Mouse (Mus musculus) limb, embryonic 14.5 days (tissue): Measurements from ENCODE around the gene Mrps17. TPM values are rescaled to one million over a fixed set of nuclear protein-coding genes. Genes with fewer than 3 reads are reported as not detected.

ENCODE experiments used
- ATAC-seq: fragments of 200-750 bp; cut with Nextera tagmentation; 2 replicates; pipeline ENCODE4 v1.8.0; 2017; ENCODE audit warnings: low read depth, moderate number of reproducible peaks, moderate TSS enrichment; ENCODE audit not compliant: low FRiP score
- DNase-seq: peaks from one replicate; pipeline ENCODE4 v3.0.0-alpha.2; 2015; ENCODE audit warnings: low spot score
- H3K27ac ChIP-seq: fragments of 300-500 bp; sonication (generic); replicated peaks from 2 replicates; pipeline ENCODE4 v1.5.1; 2014; ENCODE audit warnings: low read depth, mild to moderate bottlenecking, low read length, moderate library complexity, mixed read lengths
- H3K27me3 ChIP-seq: fragments of 300-500 bp; sonication (generic); 2 replicates; pipeline ENCODE4 v1.6.1; 2014; ENCODE audit warnings: low read length, mixed read lengths; ENCODE audit not compliant: control insufficient read depth, insufficient read depth
- H3K36me3 ChIP-seq: fragments of 300-500 bp; sonication (generic); 2 replicates; pipeline ENCODE4 v1.6.1; 2014; ENCODE audit warnings: mild to moderate bottlenecking, low read length, moderate library complexity, mixed read lengths; ENCODE audit not compliant: control insufficient read depth, insufficient read depth
- H3K4me1 ChIP-seq: fragments of 300-500 bp; sonication (generic); 2 replicates; pipeline ENCODE4 v1.6.1; 2014; ENCODE audit warnings: antibody characterized with exemption, low read length, mixed read lengths; ENCODE audit not compliant: control insufficient read depth, insufficient read depth
- H3K4me2 ChIP-seq: fragments of 300-500 bp; sonication (generic); replicated peaks from 2 replicates; pipeline ENCODE4 v1.6.1; 2014; ENCODE audit warnings: low read depth, mild to moderate bottlenecking, low read length, moderate library complexity; ENCODE audit not compliant: severe bottlenecking
- H3K4me3 ChIP-seq: fragments of 300-500 bp; sonication (generic); replicated peaks from 2 replicates; pipeline ENCODE4 v1.5.1; 2014; ENCODE audit warnings: low read length
- H3K9ac ChIP-seq: fragments of 300-500 bp; sonication (generic); 2 replicates; pipeline ENCODE4 v1.6.1; 2014; ENCODE audit warnings: mild to moderate bottlenecking, low read depth, low read length, moderate library complexity; ENCODE audit not compliant: severe bottlenecking
- H3K9me3 ChIP-seq: fragments of 300-500 bp; sonication (generic); 2 replicates; pipeline ENCODE4 v1.6.1; 2016; ENCODE audit warnings: low read length; ENCODE audit not compliant: control insufficient read depth
- POLR2A ChIP-seq: fragments of 200-500 bp; IDR thresholded peaks from 2 replicates; pipeline ENCODE4 v1.8.0; 2012; ENCODE audit warnings: inconsistent platforms, mild to moderate bottlenecking, moderate library complexity, borderline replicate concordance; ENCODE audit not compliant: insufficient read depth, insufficient read length; ENCODE audit errors: extremely low read depth
- WGBS: fragments of 180-500 bp; shearing (Covaris S2); extraction: QIAGEN DNeasy Blood & Tissue Kit; methylation state at CpG from one replicate; pipeline ENCODE4 v1.1.7; 2014; 5-methylcytosine and 5-hydroxymethylcytosine counted together
- polyA plus RNA-seq, 2 experiments: library from polyadenylated mRNA; depleted of rRNA in 1 of 2; stranded (reverse) in 1 of 2; unstranded in 1 of 2; fragments of >200 nt; fragmentation: Nextera tagmentation in 1 of 2; extraction: Ambion mirVana in 1 of 2; gene quantifications; 2 replicates each; pipeline versions ENCODE4 v1.2.1 to v1.2.3; 2012 to 2014

Gene Mrps17
- polyA plus RNA-seq, 2 experiments = 133 to 201 TPM

DNA sequence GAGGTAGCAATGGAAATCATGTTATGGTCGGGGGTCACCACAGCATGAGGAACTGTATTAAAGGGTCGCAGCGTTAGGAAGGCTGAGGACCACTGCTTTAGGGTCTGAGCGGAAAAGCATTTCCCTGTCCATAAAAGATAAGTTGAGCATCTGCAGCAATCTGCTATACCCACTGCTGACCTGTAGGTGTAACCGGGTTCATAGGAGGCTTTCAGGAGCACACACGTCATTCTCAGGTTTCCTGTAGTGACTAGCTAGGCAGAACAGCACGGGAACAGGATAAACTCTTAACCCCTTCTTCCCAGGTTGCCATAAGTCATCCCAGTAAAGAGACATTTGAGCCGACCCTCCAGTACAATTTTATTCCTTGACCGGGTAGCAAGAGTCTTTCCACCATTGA, 1.7 kb downstream of the Mrps17 start:
- H3K27ac ChIP-seq = no peak overlapping the region
- H3K9me3 ChIP-seq = no peaks in the 10 kb centered on the region
- DNase-seq (no peak), ATAC-seq (no peak)
- no peaks in the 10 kb centered on the region; the same call in 1 of the 2 replicates for H3K4me1 ChIP-seq
- no peak overlapping the region for H3K4me2 ChIP-seq
- peaks cover 35% of the 10 kb centered on the region for H3K36me3 ChIP-seq
- no peak overlapping the region for H3K9ac ChIP-seq
- no peaks in the 10 kb centered on the region for H3K27me3 ChIP-seq
- 73% methylated on average over 9 of the region's 9 CpGs for WGBS
- H3K4me3 ChIP-seq = no peak overlapping the region
- no peak for TF ChIP-seq POLR2A

DNA sequence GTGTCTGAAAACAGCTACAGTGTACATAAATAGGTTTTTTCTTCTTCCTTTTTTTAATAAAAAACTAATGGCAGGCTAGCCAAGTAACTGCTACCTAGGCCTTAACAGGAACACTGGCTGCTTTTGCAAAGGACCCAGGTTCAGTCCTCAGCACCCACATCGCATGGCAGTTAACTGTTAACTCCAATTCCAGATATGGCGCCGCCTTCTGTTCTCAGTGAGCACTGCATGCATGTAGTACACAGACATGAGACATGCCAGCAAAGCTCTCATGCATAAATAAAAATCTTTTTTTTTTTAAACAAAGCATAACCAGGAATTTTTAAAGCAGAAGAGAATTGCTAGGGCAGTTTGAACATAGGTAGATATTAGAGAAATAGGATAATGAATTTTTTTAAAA, 4.9 kb downstream of the Mrps17 start:
- 85% methylated on average over 3 of the region's 3 CpGs for WGBS

DNA sequence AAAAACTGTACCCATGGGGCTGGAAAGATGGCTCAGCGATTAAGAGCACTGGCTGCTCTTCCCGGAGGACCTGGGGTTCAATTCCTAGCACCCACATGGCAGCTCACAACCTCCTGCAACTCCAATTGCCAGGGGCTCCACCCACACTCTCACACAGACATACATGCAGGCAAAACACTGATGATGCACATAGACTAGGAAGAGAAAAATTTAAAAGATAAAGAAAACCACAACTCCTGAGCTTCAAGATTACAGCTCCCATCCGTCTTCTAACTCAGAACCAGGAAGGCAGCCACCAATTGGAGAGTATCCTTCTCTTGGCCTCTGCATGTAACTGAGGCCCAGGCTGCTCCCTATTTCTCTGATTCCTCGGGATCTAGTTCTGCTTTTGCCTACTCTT, 9.0 kb downstream of the Mrps17 start:
- no peaks in the 10 kb centered on the region for H3K9me3 ChIP-seq
- peaks cover 2% of the 10 kb centered on the region; the same call in 1 of the 2 replicates for H3K4me1 ChIP-seq
- DNase-seq = no peak
- peak overlapping the region; percentile 48 for H3K4me2 ChIP-seq
- ATAC-seq = no peak
- no peaks in the 10 kb centered on the region for H3K27me3 ChIP-seq
- peak overlapping the region; percentile 98 for H3K9ac ChIP-seq
- H3K27ac ChIP-seq = no peak overlapping the region
- 0 out of 2 replicates have a peak, but pooled peaks cover 9% of the 10 kb centered on the region for H3K36me3 ChIP-seq
- 46% methylated on average over 4 of the region's 4 CpGs for WGBS
- peak overlapping the region; percentile 88 for H3K4me3 ChIP-seq
- no peak for TF ChIP-seq POLR2A

More for the DNA sequence above, 4.9 kb downstream of the Mrps17 start:
- Histone ChIP-seq H3K9ac (no peak overlapping the region), H3K27ac (no peak overlapping the region), H3K36me3 (peaks cover 35% of the 10 kb centered on the region), H3K9me3 (no peaks in the 10 kb centered on the region), H3K4me2 (no peak overlapping the region), H3K27me3 (no peaks in the 10 kb centered on the region), H3K4me1 (no peaks in the 10 kb centered on the region; the same call in 1 of the 2 replicates), H3K4me3 (no peak overlapping the region)
- DNase-seq (no peak), ATAC-seq (no peak)
- no peak for TF ChIP-seq POLR2A

DNA sequence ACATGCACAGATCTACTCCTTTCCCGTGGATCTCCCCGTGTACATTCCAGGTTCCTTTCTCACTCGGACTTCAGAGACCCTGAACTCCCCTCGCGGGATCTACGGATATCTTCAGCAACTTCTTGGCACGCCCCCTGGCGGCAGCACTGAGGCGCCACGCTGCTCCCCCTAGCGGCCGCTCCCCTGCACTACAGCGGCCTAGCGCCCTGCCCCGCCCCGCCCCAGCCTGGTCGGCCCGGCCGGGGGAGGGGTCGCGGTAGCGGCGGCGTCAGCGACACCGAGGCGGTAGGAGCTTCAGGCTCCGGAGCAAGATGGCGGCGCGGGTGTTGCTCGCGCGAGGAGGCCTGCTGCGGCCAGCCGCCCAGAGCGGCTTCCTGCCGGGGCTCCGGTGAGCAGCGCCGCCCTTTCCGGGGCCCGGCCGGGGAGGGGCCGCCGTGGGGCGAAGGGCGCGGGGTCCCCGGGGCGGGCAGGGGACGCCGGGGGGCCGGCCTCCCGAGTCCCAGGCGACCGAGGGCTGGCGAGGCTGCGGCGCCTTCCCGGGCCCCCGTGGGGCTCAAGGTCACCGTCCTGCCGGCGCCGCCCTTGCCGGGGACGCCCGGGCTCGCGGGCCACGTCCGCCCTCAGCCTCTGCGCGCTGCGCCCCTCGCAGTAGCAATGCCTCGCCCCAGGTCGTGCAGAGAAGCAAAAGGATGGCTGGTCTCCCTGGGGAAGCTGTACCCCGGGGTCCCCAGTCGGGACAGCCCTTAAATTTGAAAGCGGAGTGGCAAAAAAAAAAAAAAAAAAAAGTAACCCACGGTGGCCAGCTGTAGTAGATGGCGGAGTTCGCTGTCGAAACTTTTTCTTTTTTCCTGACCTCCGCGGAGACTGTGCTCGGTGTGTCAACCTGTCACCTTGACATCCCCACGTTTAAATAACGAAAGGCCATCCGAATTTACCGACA, 9.8 kb downstream of the Mrps17 start, which contains the start of gene Nipsnap2:
Gene Nipsnap2, plus strand, starts transcription at position 230 of the 940 bp plus-strand sequence.
- 2% methylated on average over 48 of the region's 93 CpGs for WGBS
- Histone ChIP-seq H3K4me2 (peak within 1 kb of the TSS; percentile 48), H3K9ac (peak within 1 kb of the TSS; percentile 98), H3K9me3 (no peaks in the 10 kb centered on the region), H3K27ac (peak within 1 kb of the TSS; percentile 95), H3K4me1 (peaks cover 10% of the 10 kb centered on the region; the same call in 1 of the 2 replicates), H3K27me3 (no peaks in the 10 kb centered on the region), H3K4me3 (peak within 1 kb of the TSS; percentile 88), H3K36me3 (0 out of 2 replicates have a peak, but pooled peaks cover under 1% of the 10 kb centered on the region)
- ATAC-seq (peak; percentile 91), DNase-seq (peak; percentile 87)
- TF ChIP-seq POLR2A = 0 out of 2 replicates have a peak, but pooled peaks have one; percentile 81

DNA sequence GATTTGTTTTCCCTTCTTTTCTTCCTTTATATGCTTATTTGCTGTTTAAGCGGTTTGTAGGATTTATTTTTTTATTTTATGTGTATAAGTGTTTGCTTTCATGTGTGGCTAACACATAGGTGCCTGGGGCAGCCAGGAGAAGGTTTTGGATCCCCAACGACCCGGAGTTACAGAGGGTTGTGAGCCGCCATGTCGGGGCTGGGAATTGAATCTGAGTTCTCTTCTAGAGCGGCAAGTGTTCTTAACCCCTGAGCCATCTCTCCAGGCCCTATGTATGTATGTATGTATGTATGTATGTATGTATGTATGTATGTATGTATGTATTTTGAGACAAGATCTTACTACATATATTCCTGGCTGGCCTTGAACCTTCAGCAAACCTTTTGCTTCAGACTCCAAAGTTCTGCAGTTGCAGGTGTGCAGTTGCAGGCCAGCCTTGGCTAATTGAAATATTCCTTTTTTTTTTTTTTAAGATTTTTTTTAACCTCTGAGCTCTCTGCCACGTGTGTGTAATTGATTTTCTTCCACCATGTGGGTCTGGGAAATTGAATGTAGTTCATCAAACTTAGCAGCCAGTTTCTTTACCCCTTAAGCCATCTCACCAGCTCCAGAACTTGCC, 10.6 kb downstream of the Mrps17 start:
- Histone ChIP-seq H3K27ac (peak overlapping the region; percentile 95), H3K4me1 (peaks cover 13% of the 10 kb centered on the region; the same call in 1 of the 2 replicates), H3K4me2 (peak overlapping the region; percentile 48), H3K36me3 (no peaks in the 10 kb centered on the region), H3K9ac (peak overlapping the region; percentile 98), H3K27me3 (no peaks in the 10 kb centered on the region), H3K4me3 (peak overlapping the region; percentile 88), H3K9me3 (no peaks in the 10 kb centered on the region)
- TF ChIP-seq POLR2A = no peak
- ATAC-seq (no peak), DNase-seq (no peak)
- 14% methylated on average over 7 of the region's 7 CpGs for WGBS
